Mouse (Mus musculus) testis, adult 2 months (tissue): ENCODE measurements at regions not wholly inside any gene's neighbourhood (a gene's known extent, or its start where the extent isn't known, plus 50 kb on each side); places are given as distances from the start of the nearest gene placed in this dataset.

Source experiments
- CTCF ChIP-seq: fragments of 200-500 bp; IDR thresholded peaks from 2 replicates; pipeline ENCODE4 v1.5.1; 2012; ENCODE audit warnings: low read depth, mild to moderate bottlenecking, inconsistent platforms, low read length, moderate library complexity; ENCODE audit not compliant: control insufficient read depth, insufficient read depth, insufficient replicate concordance
- POLR2A ChIP-seq: fragments of 200-500 bp; IDR thresholded peaks from 2 replicates; pipeline ENCODE4 v1.6.1; 2012; ENCODE audit warnings: low read depth, mild to moderate bottlenecking, inconsistent platforms, low read length, moderate library complexity; ENCODE audit not compliant: control insufficient read depth

GRCm38 (mm10) chr13:98578426-98579066 lies 58.7 kb downstream of the Tmem174 start:
- no peak for TF ChIP-seq CTCF
- TF ChIP-seq POLR2A: no peak
